Mouse (Mus musculus) liver, embryonic 14.5 days (tissue): Measurements from ENCODE around the gene Ankrd33b.

Experiments
- CTCF ChIP-seq: IDR thresholded peaks from 2 replicates; pipeline ENCODE4 v1.5.1; 2016; ENCODE audit warnings: antibody characterized with exemption, low read depth, control low read depth
- EP300 ChIP-seq: IDR thresholded peaks from 2 replicates; pipeline ENCODE4 v1.6.1; 2016; ENCODE audit warnings: antibody characterized with exemption, low read depth

- TF ChIP-seq CTCF (no peak), EP300 (no peak)
These were observed 60.8 kb downstream of the Ankrd33b start for GRCm38 (mm10) chr15:31306726-31307125.
